Mouse (Mus musculus) layer of hippocampus, adult 9-10 months (tissue): ENCODE measurements around the gene Nup50.

Source experiments
- DNase-seq: peaks from one replicate; pipeline ENCODE4 v3.0.0; 2022; ENCODE audit warnings: low spot score

The Nup50 gene

DNA sequence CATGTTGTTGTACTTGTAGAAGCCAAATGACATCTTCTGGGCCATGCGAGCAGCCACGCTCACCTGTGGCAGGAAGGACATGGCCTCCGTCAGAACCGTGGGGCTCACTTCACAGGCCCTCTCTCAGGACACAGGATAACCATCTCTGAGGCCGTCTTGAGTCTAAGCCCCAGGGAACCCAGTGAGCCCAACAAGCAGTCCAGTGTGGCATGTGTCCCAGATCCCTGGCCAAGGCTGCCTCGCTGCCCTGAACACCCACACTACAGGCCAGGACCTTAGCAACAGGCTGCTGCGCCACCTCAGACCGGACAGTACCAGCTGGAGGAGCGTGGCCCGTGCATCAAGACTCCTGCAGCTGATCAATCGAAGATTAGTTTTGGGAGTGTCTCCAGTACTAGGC is 30.0 kb downstream of the Nup50 start:
- DNase-seq, result no peak

DNA sequence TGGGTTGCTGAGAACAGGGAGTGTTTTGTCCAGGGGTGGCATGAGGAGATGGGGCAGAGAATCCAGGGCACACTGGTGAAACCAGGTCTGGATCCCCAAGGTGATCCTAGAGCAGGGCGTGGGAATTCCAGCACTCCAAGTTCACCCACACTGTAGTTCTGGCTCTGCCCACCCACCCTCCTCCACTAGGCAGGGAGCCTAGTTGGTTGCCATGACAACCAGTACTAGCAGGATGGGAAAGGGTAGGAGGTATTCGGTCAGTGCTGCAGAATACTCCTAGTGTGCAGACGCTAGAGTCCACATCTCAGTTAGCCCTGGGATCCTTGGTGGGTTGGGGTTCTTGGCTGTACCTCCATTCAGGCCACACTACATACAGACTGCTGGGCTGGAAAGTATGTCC is 34.6 kb downstream of the Nup50 start:
- DNase-seq, result no peak

- DNase-seq, result no peak
Observed at GRCm38 (mm10) chr15:84958331-84958730, 35.1 kb downstream of the Nup50 start.

DNA sequence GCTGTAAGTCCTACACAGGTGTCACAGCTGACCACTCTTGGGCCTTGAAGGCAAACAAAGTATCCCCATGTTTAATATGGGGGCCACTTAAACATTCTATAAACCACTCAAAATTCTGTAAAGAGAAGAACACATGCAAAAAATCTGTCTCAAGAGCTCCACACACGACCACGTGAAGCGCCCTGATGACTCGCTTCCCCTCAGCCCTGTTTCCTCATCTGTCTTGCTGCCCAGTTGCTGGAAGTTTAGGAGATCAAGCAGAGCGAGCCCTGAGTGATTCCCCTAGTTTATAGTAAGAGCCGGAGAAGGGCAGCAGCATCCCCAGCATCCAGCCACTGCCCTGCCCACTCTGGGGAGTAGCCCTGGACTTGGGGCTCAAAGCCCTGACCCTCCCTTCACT is 36.7 kb downstream of the Nup50 start:
- DNase-seq, result no peak

DNA sequence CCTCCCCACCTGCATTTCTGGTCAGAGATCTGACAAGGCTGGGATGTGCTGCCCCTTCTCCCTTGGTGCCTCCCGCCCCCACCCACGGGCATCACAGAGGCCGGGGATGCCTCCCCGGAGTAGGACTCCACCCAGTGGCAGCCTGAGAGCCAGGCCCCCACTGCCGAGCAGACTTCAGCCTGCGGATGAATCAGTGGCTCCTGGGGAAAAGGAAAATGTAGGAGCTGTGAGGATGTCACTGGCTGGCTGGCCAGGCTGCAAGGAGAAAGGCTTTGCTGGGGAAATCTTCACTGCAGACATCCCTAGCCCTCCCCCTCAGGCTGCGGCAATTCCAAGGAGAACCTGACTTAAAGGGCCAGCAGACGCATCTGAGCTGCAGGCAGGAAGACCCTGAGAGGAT is 37.5 kb downstream of the Nup50 start:
- no peak for DNase-seq

GRCm38 (mm10) chr15:84962518-84962917 is 39.3 kb downstream of the Nup50 start:
- no peak for DNase-seq

DNA sequence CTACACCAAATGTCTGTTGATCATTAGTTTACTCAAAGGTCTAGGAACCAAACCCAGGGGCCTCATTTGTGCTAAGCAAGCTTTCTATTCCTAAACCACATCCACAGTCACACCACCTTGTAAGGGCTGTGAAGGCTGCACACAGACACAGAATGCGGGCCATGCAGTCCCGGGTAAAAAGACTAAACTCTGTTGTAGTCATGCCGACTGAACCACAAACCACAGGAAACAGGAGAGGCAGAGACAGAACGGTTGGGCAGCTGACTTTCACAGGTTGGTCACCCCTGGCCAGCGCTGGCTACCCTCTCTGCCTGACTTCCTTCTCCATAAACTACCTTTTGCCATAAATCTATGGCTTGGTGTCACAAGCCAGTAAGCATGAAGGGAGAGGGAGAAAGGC is 41.6 kb downstream of the Nup50 start:
- no peak for DNase-seq

GRCm38 (mm10) chr15:84965575-84966360 is 42.6 kb downstream of the Nup50 start:
- no peak for DNase-seq

DNA sequence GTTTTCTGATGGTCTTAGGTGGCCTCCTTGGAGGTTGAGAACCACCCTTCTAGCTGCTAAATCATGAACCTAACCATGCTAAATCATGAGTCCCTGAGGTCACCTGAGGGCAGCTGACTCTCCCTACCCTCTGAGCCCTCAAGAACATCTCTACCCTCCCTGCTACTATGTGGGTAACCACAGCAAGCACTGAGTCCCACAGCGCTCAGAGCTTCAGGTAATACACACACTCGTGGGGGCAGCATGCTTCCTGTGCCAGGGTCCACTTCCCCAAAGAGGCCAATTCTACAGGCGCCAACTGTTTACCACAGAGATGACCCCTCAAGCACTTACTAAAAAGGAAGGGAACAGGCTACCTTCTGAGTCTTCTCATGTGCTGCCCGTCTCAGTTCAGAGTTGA is 45.3 kb downstream of the Nup50 start:
- DNase-seq, result no peak

DNA sequence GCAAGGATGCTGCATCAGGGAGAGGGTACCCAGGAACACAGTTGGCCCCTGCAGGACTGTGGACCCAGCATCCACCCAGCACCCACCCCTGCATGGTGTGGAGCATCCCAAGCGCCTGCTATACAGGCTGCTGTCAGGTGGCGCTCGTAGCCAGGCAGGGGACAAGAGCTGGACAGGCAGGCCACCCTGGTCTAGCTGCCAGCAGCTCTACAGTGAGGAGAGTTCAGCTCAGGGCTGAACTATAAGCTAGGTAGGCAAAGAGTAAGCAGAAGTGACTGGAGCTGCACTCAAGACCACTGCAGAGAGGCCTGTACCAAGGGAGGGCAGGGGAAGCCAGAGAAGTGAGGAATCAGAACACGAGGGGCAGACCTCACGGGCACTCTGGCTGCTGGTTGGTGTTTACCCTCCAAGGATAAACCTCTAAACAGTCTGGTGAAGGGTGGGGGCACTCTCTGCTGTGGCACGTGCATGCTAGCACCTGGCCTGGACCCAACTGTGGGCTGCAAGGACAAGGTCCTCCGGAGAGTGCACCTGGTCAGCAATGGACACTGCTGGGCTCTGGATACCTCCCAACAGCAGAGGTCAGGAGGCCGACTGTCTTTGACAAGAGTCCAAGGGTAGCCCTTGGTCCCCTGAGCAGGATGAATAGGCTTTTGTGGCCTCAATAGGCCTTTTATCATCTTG is 49.8 kb downstream of the Nup50 start:
- no peak for DNase-seq

GRCm38 (mm10) chr15:84973544-84973871 is 50.3 kb downstream of the Nup50 start:
- no peak for DNase-seq

- no peak for DNase-seq
Observed at GRCm38 (mm10) chr15:84975729-84976128, 52.5 kb downstream of the Nup50 start.

- DNase-seq, result no peak
Observed at GRCm38 (mm10) chr15:84981609-84982313, 58.5 kb downstream of the Nup50 start.

- DNase-seq, result no peak
Observed at GRCm38 (mm10) chr15:84982888-84983287, 59.7 kb downstream of the Nup50 start.

- no peak for DNase-seq
Observed at GRCm38 (mm10) chr15:84983721-84984120, 60.5 kb downstream of the Nup50 start.

GRCm38 (mm10) chr15:84985516-84986160 is 62.4 kb downstream of the Nup50 start:
- no peak for DNase-seq

DNA sequence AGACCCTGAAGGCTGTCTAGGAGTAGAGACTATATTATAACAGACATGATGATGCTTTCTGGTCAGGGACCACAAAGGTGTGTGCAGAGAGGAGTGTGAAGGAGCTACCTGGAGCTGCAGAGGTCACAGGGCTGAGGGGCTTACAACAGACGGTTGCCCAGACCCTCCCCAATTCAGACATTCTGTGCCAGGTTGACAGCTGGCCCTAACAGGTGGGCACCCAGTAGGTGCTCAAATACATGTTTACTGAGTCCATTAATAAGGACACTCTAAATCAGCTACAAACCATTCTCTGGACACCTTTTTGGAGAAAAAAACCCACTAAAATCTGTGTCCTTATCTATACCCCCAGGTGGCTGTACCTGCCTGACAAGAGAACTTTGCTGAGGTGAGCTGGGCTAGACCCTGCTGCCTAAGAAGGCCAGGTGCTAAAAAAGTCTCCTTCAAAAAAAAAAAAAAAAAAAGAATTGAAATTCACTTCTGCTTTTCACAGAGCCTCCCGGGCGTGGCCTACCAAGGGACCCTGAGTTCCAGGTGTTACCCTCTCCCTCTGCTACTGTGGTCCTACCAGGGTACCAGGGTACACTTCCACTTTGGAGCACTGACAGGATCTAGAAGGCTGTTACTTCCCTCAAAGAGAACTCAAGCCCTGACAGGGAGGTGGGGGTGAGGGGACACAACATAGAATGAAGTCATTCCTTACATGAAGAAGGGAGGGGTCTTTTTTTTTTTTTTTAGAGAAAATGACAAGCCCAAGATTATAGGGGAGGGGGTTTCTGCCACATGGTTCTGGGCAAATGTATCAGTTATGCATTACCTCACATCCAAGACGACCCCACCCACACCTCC is 63.2 kb downstream of the Nup50 start:
- DNase-seq, result no peak

GRCm38 (mm10) chr15:84987020-84987815 is 64.0 kb downstream of the Nup50 start:
- DNase-seq, result no peak

DNA sequence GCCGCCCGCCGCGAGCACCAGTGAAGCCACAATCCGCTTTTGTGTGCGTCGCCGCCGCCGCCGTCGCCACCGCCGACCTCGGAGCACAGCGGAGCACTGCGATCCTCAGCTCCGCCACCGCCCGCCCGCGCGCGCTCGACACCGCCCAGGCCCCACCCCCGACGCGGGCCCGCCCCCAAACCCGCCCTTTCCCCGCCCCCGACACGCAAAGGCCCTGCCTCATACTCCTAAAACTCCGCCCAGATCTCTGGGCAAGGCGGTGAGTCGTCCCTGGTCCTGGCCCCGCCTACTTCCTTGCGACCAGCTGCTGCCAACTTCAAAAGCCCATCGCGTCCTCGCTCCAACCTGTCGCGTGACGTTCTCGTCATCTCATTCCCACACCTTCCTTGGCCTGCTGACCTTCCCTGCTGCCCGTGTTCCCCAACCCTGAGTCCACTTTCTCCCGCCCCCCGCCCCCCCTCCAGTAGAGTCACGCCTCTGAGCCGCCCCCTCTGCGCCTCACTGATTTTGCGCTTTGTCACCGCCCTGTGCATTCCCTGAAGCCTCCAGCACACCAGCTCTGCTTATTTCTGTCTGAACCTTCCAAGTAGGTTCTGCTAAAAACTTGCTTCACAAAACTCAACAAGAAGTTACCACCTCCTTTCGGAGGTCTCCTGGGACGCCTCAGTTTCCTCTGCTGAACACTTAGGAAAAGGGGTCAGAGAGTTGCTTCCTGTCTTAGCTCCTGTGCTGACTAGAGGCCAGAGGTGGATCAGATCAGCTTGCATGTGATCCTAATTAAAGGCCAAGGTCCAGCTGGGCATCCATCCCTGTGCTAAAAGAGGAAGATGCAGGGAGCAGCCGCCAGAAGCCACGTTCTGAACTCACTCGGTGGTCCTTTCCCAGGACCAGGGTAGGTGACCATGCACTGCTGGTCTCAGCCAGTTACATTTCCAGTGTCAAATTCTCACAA is 64.9 kb downstream of the Nup50 start, which contains the start of gene 5031439G07Rik:
Gene 5031439G07Rik (minus strand): TSS at position 678 of the 952 bp plus-strand sequence.
- no peak for DNase-seq

DNA sequence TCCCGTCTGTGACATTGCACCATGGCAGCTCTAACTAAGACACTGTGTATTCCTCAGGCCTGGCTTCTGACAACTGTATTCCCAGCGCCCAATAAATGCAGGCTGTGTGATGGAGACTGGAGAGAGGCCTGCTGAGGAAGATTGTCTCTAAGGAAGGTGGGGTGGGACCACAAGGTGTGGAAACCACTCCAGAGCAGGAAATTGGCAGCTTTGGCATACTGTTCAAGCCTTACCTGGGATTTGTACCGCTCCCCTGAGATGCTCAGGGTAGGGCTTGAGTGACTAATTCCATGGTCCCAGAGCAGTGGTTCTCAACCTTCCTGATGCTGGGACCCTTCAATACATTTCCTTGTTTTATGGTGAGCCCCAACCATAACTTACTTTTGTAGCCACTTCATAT is 65.9 kb downstream of the Nup50 start:
- DNase-seq, result no peak
